Mouse (Mus musculus): Measurements from ENCODE around the gene Odf3l2. TPM values are rescaled to one million over a fixed set of nuclear protein-coding genes. Genes with fewer than 3 reads are reported as not detected.

The Odf3l2 gene
- polyA plus RNA-seq (2014; fragmentation: Nextera tagmentation; extraction: Ambion mirVana): not detected in 2 replicates

GRCm38 (mm10) chr10:79645711-79646110 is at the start of gene Odf3l2:
Gene Odf3l2 (minus strand): TSS chr10:79645738.
- no peaks in the 10 kb centered on the region for H3K4me1 ChIP-seq (replicated peaks; ENCODE audit: control insufficient read depth, insufficient read depth, low read length)
- H3K4me2 ChIP-seq (ENCODE audit: low read depth, low read length, severe bottlenecking): no peak within 1 kb of the TSS
- H3K9ac ChIP-seq (ENCODE audit: low read length): no peak within 1 kb of the TSS
- H3K36me3 ChIP-seq (ENCODE audit: control insufficient read depth, insufficient read depth, low read length): no peaks in the 10 kb centered on the region
- WGBS: 78% methylated on average over 8 of the region's 8 CpGs
- ATAC-seq (replicated peaks; ENCODE audit: low FRiP score) (no peak), DNase-seq (ENCODE audit: low spot score) (no peak)
- no peaks in the 10 kb centered on the region for H3K27me3 ChIP-seq (ENCODE audit: control insufficient read depth, insufficient read depth, low read length)
- no peak within 1 kb of the TSS for H3K4me3 ChIP-seq (ENCODE audit: low read depth, low read length)
- no peaks in the 10 kb centered on the region for H3K9me3 ChIP-seq (ENCODE audit: control insufficient read depth, low read length)
- H3K27ac ChIP-seq (ENCODE audit: low read depth, low read length): no peak within 1 kb of the TSS

GRCm38 (mm10) chr10:79694379-79694655 is 48.8 kb upstream of the Odf3l2 start:
- H3K9ac ChIP-seq (ENCODE audit: low read length): no peak overlapping the region
- DNase-seq (ENCODE audit: low spot score): no peak
- WGBS: 87% methylated on average over 6 of the region's 6 CpGs

DNA sequence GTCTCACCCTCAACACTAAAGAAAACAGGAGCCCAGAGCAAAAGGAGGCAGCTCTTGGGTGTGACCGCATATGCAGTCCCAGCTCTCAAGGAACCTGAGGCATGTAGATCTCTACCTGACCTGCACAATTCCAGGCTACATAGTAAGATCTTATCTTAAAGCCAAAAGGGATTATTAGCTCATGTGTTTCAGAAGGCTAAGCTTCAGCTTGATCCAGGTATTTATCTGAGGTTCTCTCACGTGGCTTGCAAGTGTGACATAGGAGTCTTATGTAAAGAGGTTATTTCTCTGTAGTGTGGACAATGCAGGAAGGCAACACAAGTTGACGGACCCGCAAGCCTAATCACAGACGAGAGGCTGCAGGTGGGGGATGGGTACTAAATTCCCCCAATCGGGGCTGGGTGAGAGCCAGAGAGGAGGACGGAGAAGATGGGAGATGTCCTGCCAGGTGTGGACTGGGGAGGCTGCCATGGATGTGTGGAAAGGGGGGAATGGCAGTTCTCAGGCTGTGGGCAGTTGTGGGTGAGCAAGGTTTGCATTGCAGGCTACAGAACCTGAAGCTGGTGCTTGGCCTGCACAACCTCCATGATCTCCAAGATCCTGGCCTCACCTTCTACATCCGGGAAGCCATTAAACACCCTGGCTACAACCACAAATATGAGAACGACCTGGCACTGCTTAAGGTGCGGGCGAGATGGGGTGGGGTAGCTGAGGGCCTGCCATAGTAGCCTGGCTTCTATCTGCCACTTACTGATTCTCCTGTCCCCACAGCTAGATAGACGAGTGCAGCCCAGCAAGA is 48.2 kb upstream of the Odf3l2 start:
- no peak overlapping the region for H3K4me2 ChIP-seq (ENCODE audit: low read depth, low read length, severe bottlenecking)
- ATAC-seq (replicated peaks; ENCODE audit: low FRiP score) (no peak), DNase-seq (ENCODE audit: low spot score) (no peak)
- no peak overlapping the region for H3K9ac ChIP-seq (ENCODE audit: low read length)
- H3K27ac ChIP-seq (ENCODE audit: low read depth, low read length): no peak overlapping the region
- 78% methylated on average over 12 of the region's 12 CpGs for WGBS
- H3K36me3 ChIP-seq (ENCODE audit: control insufficient read depth, insufficient read depth, low read length): peaks cover 4% of the 10 kb centered on the region; the same call in 1 of the 2 replicates
- no peak overlapping the region for H3K4me3 ChIP-seq (ENCODE audit: low read depth, low read length)
- H3K4me1 ChIP-seq (replicated peaks; ENCODE audit: control insufficient read depth, insufficient read depth, low read length): no peaks in the 10 kb centered on the region
- no peaks in the 10 kb centered on the region for H3K27me3 ChIP-seq (ENCODE audit: control insufficient read depth, insufficient read depth, low read length)
- no peaks in the 10 kb centered on the region for H3K9me3 ChIP-seq (ENCODE audit: control insufficient read depth, low read length)

More at GRCm38 (mm10) chr10:79694379-79694655, 48.8 kb upstream of the Odf3l2 start:
- H3K4me3 ChIP-seq (ENCODE audit: low read depth, low read length): no peak overlapping the region
- no peaks in the 10 kb centered on the region for H3K27me3 ChIP-seq (ENCODE audit: control insufficient read depth, insufficient read depth, low read length)
- no peaks in the 10 kb centered on the region for H3K36me3 ChIP-seq (ENCODE audit: control insufficient read depth, insufficient read depth, low read length)
- H3K4me2 ChIP-seq (ENCODE audit: low read depth, low read length, severe bottlenecking): no peak overlapping the region
- no peak for ATAC-seq (replicated peaks; ENCODE audit: low FRiP score)
- H3K9me3 ChIP-seq (ENCODE audit: control insufficient read depth, low read length): no peaks in the 10 kb centered on the region
- H3K4me1 ChIP-seq (replicated peaks; ENCODE audit: control insufficient read depth, insufficient read depth, low read length): no peaks in the 10 kb centered on the region
- H3K27ac ChIP-seq (ENCODE audit: low read depth, low read length): no peak overlapping the region

DNA sequence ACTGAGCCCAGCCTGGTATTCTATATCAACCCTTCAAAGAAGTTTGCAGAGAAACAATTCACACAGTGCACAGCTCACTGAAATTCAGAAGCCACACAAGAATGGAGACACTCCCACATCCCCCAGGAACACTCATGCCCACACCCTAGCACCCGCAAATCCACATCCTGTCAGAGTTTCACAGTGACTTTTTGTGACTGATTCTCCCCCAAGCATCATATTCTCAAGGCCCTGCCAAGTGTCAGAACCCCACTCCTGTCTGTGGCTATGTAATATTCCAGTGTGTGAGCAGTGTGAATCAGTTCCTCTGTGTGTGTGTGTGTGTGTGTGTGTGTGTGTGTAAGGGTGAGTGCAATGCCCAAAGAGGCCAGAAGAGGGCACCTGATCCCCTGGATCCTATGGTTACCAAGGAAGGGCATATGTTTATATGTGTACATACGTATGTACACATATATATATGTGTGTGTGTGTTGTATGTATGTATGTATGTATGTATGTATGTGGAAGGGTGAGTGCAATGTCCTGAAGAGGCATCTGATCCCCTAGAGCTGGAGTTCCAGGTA is 46.5 kb upstream of the Odf3l2 start:
- Histone ChIP-seq H3K9me3 (ENCODE audit: control insufficient read depth, low read length) (no peaks in the 10 kb centered on the region), H3K9ac (ENCODE audit: low read length) (no peak overlapping the region), H3K27ac (ENCODE audit: low read depth, low read length) (no peak overlapping the region), H3K4me3 (ENCODE audit: low read depth, low read length) (no peak overlapping the region), H3K36me3 (ENCODE audit: control insufficient read depth, insufficient read depth, low read length) (peaks cover 11% of the 10 kb centered on the region; the same call in 1 of the 2 replicates), H3K4me2 (ENCODE audit: low read depth, low read length, severe bottlenecking) (no peak overlapping the region), H3K4me1 (replicated peaks; ENCODE audit: control insufficient read depth, insufficient read depth, low read length) (no peaks in the 10 kb centered on the region), H3K27me3 (ENCODE audit: control insufficient read depth, insufficient read depth, low read length) (no peaks in the 10 kb centered on the region)
- WGBS: 96% methylated on average over 2 of the region's 2 CpGs
- ATAC-seq (replicated peaks; ENCODE audit: low FRiP score): no peak
- no peak for DNase-seq (ENCODE audit: low spot score)

DNA sequence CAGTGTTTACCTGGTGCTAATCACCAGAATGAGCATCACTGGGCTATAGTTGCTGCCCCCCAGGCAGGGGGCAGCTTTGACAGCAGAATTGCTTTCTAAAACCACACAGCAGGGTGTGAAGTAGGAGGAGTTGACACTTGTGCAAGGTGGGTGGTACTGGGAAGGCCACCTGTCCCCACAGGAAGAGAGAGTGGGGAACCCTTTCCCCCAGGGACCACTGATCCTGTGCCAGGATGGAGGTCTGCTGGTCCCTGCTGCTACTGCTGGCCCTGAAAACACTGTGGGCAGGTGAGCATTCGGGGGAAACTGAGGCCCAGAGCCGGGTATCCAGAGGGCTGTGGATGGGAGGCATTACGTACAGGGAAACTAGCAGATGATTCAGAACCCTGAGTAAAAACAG is 43.6 kb upstream of the Odf3l2 start:
- Histone ChIP-seq H3K9ac (ENCODE audit: low read length) (no peak overlapping the region), H3K4me3 (ENCODE audit: low read depth, low read length) (no peak overlapping the region), H3K27me3 (ENCODE audit: control insufficient read depth, insufficient read depth, low read length) (no peaks in the 10 kb centered on the region), H3K9me3 (ENCODE audit: control insufficient read depth, low read length) (no peaks in the 10 kb centered on the region), H3K36me3 (ENCODE audit: control insufficient read depth, insufficient read depth, low read length) (peaks cover 16% of the 10 kb centered on the region; the same call in 1 of the 2 replicates), H3K4me1 (replicated peaks; ENCODE audit: control insufficient read depth, insufficient read depth, low read length) (no peaks in the 10 kb centered on the region; the same call in 1 of the 2 replicates), H3K27ac (ENCODE audit: low read depth, low read length) (no peak overlapping the region), H3K4me2 (ENCODE audit: low read depth, low read length, severe bottlenecking) (no peak overlapping the region)
- 93% methylated on average over 3 of the region's 3 CpGs for WGBS
- DNase-seq (ENCODE audit: low spot score) (no peak), ATAC-seq (replicated peaks; ENCODE audit: low FRiP score) (no peak)

GRCm38 (mm10) chr10:79688720-79689119 is 43.2 kb upstream of the Odf3l2 start, which contains the start of gene Gzmm:
Gene Gzmm (plus strand): TSS chr10:79689020.
- 81% methylated on average over 4 of the region's 4 CpGs for WGBS

GRCm38 (mm10) chr10:79687513-79687912 is 42.0 kb upstream of the Odf3l2 start:
- Histone ChIP-seq H3K27ac (ENCODE audit: low read depth, low read length) (no peak overlapping the region), H3K4me2 (ENCODE audit: low read depth, low read length, severe bottlenecking) (no peak overlapping the region), H3K4me1 (replicated peaks; ENCODE audit: control insufficient read depth, insufficient read depth, low read length) (peaks cover 9% of the 10 kb centered on the region), H3K36me3 (ENCODE audit: control insufficient read depth, insufficient read depth, low read length) (peaks cover 16% of the 10 kb centered on the region; the same call in 1 of the 2 replicates), H3K27me3 (ENCODE audit: control insufficient read depth, insufficient read depth, low read length) (no peaks in the 10 kb centered on the region), H3K9ac (ENCODE audit: low read length) (no peak overlapping the region), H3K9me3 (ENCODE audit: control insufficient read depth, low read length) (no peaks in the 10 kb centered on the region), H3K4me3 (ENCODE audit: low read depth, low read length) (no peak overlapping the region)
- DNase-seq (ENCODE audit: low spot score): no peak
- WGBS: 89% methylated on average over 6 of the region's 6 CpGs
- ATAC-seq (replicated peaks; ENCODE audit: low FRiP score): no peak

More at GRCm38 (mm10) chr10:79688720-79689119, 43.2 kb upstream of the Odf3l2 start, which contains the start of gene Gzmm:
- Histone ChIP-seq H3K4me3 (ENCODE audit: low read depth, low read length) (no peak within 1 kb of the TSS), H3K4me1 (replicated peaks; ENCODE audit: control insufficient read depth, insufficient read depth, low read length) (peaks cover under 1% of the 10 kb centered on the region; the same call in 1 of the 2 replicates), H3K4me2 (ENCODE audit: low read depth, low read length, severe bottlenecking) (no peak within 1 kb of the TSS), H3K9me3 (ENCODE audit: control insufficient read depth, low read length) (no peaks in the 10 kb centered on the region), H3K27me3 (ENCODE audit: control insufficient read depth, insufficient read depth, low read length) (no peaks in the 10 kb centered on the region), H3K36me3 (ENCODE audit: control insufficient read depth, insufficient read depth, low read length) (peaks cover 16% of the 10 kb centered on the region; the same call in 1 of the 2 replicates), H3K9ac (ENCODE audit: low read length) (no peak within 1 kb of the TSS), H3K27ac (ENCODE audit: low read depth, low read length) (no peak within 1 kb of the TSS)
- ATAC-seq (replicated peaks; ENCODE audit: low FRiP score): no peak
- DNase-seq (ENCODE audit: low spot score): no peak

DNA sequence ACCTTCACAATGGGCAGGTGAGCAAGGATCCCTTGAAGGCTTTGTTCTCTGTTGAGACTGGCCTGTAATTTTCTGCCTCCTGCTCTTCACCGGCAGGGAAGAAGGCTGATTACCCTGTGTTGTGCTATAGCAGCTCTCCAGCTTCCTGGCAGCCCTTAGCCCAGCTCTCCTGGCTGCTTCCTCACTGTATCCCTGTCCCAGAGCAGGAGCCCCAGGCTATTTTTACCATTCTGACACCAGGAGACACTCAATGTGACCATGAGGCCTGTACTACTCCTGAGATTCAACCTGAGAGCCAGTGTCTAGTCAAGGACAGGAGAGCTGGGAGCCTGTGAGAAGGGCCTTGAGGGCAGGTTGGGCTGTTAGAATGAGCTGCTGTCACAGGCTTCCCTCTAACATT is 41.2 kb upstream of the Odf3l2 start:
- no peak overlapping the region for H3K4me2 ChIP-seq (ENCODE audit: low read depth, low read length, severe bottlenecking)
- peaks cover 16% of the 10 kb centered on the region; the same call in 1 of the 2 replicates for H3K36me3 ChIP-seq (ENCODE audit: control insufficient read depth, insufficient read depth, low read length)
- WGBS: 100% methylated on average over 1 of the region's 1 CpGs
- H3K9ac ChIP-seq (ENCODE audit: low read length): no peak overlapping the region
- H3K4me3 ChIP-seq (ENCODE audit: low read depth, low read length): no peak overlapping the region
- H3K4me1 ChIP-seq (replicated peaks; ENCODE audit: control insufficient read depth, insufficient read depth, low read length): peaks cover 9% of the 10 kb centered on the region
- DNase-seq (ENCODE audit: low spot score) (no peak), ATAC-seq (replicated peaks; ENCODE audit: low FRiP score) (no peak)
- no peaks in the 10 kb centered on the region for H3K9me3 ChIP-seq (ENCODE audit: control insufficient read depth, low read length)
- no peaks in the 10 kb centered on the region for H3K27me3 ChIP-seq (ENCODE audit: control insufficient read depth, insufficient read depth, low read length)
- no peak overlapping the region for H3K27ac ChIP-seq (ENCODE audit: low read depth, low read length)

Data from forebrain, embryonic 11.5 days (tissue).